Mouse (Mus musculus) induced T-regulatory cell, adult 2 months (primary cell): ENCODE measurements around the gene Sf3b3.
A peak's percentile ranks its signal among the peaks of the same experiment; 100 is the strongest.

Experiments
- DNase-seq: peaks from one replicate; pipeline ENCODE4 v3.0.0-alpha.2; 2012; ENCODE audit warnings: low read depth

Gene Sf3b3

DNA sequence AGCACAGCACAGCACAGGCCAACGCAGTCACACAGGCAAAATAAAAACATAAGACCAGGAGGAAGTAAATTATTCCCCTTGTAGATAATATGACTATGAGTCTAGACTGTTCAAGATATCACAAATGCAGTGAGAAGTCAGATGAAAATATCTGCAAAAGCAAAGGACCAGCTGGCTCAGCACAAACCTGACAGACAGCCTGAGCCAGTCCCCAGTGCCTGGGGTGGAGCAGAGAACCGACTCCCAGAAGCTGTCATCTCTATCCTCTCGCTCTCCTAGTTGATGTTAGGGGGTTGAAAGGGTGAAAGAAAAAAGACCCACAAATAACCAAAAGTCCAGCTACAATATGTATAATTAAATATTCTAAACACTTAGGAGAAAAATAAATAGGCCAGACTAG, 70.9 kb downstream of the Sf3b3 start:
- no peak for DNase-seq

GRCm38 (mm10) chr8:110775316-110775715, 71.3 kb downstream of the Sf3b3 start:
- DNase-seq, result peak; percentile 36

GRCm38 (mm10) chr8:110774725-110775124, 71.9 kb downstream of the Sf3b3 start:
- DNase-seq, result no peak

DNA sequence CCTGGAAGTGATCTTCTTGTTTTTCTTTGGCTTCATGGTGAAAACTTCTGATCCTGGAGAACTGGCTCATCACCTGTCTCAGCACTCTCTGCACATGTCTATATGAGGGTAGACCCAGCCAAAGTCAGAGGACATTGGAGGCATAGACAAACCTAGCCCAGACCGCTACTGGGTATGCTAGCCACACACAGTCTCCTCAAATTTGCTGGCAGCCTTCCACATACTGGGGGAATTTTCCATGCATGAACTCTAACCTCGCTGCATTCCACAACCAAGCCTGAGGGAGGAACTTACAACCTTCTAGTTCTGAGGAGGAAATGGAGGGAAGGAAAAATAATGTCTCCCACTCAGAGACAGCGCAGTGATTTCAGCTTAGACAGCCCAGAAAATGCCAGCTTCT, 72.5 kb downstream of the Sf3b3 start:
- no peak for DNase-seq

GRCm38 (mm10) chr8:110772452-110772851, 74.1 kb downstream of the Sf3b3 start:
- no peak for DNase-seq

DNA sequence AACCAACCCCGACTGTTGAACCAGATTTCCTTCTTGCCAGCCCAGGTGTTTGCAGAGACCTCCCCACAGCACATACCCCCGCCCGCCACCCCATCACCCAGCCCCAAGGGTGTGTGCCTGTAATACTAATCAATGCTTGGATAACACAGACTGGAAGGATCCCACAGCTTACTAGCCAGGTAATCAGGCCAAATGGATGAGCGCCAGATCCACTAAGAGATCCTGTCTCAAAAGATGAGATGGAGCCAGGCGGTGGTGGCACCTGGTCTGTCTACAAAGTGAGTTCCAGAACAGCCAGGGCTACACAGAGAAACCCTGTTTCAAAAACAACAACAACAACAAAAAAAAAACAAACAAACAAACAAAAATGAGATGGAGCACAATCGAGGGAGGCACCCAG, 79.3 kb downstream of the Sf3b3 start:
- DNase-seq, result no peak

- DNase-seq, result no peak
Observed at GRCm38 (mm10) chr8:110764671-110765070, 81.9 kb downstream of the Sf3b3 start.

DNA sequence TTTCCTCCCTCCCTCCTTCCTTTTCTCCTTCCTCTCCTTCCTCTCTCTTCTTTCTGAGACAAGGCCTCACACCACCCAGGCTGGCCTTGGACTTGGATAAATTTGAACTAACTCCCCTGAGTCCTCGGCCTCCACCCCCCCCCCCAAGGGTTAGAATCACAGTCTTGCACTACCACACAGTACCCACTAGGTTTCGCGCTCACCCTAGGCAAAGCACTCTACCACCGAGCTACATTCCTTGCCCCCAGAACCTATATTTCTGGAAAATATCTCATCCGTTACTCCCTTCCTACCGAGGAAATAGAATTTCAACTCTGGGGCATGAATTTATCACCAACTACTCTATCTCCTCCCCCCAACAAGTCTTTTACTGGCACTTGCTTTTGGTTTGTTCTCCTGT, 84.6 kb downstream of the Sf3b3 start:
- DNase-seq, result no peak

DNA sequence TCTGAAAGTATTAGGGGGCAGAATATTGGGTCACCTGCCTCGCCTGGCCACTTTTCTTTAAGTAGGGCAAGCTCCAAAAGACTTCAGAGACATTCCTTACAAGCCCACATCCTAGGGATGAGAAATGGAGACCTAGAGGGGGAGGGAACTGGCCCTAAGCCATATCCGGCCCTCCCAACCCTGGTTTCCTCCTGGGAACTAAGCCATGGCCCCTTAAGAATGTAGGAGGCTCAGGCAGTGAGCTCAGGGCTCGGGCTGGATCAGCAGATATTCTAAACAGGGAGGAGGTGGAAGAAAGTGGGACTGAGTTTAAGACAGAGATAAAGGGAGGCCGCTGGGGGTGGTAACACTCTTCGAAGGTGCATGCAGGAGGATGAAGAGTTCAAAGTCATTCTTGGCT, 85.4 kb downstream of the Sf3b3 start:
- DNase-seq, result no peak

GRCm38 (mm10) chr8:110760280-110760940, 86.2 kb downstream of the Sf3b3 start:
- no peak for DNase-seq
